Mouse (Mus musculus): ENCODE measurements around the gene Calr.
"Not testable (repeated sequence)": the region's sequence is repeated elsewhere in the genome, so short reads cannot be mapped to it uniquely, and the experiment has no call there.

The Calr gene

DNA sequence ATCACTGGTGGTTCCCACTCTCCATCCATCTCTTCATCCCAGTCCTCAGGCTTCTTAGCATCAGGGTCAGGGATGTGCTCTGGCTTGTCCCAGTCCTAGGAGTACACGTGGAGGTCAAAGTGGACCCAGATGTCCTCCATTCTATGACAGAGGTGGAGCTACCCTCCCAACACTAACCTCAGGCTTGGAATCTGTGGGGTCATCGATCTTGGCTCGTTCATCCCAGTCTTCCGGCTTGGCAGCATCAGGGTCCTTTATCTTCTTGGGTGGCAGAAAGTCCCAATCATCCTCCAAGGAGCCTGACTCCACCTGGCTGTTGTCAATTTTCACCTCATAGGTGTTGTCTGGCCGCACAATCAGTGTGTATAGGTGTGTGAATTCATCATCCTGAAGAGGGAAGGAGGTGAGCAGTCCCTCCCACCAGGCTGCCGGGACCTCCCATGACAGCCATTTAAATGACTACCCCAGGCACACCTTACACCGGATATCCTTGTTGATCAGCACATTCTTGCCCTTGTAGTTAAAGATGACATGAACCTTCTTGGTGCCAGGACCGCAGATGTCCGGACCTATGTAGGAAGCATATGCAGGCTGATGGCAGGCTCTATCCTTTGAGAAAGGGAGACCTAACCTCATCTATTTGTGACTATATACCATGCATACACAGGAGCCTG, 2.2 kb downstream of the Calr start:
- in situ Hi-C loops (cut with MboI), result no loop called here

- in situ Hi-C loops (cut with MboI), result no loop called here
Measured at GRCm38 (mm10) chr8:84841514-84841913, 5.2 kb downstream of the Calr start.

DNA sequence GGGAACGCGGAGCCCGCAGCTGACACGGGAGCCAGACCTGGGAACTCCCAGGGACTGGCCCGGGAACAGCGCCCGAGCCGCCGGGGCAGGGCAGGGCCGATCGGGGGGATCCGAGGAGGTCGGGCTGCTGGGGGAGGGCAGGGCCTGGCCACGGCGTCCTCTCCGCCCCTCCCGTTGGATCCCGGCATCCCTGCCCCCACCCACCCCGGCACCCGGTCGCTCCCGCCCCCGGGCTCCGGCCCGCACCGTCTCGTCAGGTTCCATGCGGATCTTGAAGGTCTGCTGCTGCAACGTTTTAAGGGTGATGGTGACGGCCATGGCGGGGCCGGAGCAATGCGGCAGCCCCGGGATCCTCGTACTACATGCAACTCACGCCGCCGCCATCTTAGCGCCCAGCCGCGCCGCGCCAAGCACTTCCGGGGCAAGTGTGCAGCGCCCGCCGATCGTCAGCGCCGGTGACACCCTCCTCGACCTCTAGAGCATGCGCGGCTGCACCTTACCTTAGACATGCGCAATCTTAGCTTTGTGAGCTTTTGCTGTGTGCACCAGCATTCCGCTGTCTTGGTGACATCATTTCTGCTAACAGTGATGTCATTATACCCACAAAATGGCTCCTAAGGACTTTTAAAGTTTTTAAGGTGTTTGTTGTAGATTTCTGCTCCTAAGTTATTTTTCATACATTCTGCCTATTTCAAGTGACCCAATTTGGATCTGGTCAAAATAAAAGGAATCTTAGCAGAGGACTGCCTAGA, 6.3 kb downstream of the Calr start, which contains the start of gene Rad23a:
Rad23a (minus strand) TSS at position 418 of the 752 bp plus-strand sequence.
- in situ Hi-C loops (cut with MboI), result no loop called here

DNA sequence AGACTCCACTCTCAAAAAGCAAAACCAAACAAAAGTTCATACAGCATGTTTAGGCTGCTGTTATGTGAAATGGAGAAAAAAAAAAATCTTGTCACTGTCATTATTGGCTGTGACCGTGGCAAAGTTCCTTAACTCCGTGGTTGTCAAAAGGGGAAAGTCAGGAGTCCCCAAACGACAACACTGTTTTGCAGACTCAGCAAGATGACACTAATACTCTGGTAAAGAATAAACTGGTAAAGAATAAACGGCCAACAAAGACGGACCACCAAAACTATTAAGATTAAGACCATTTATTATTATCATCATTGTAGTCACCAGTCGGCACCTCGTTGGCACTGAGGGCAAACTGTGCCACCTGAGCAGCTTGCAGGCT, 6.9 kb downstream of the Calr start:
- in situ Hi-C loops (cut with MboI), result no loop called here

GRCm38 (mm10) chr8:84839411-84839810, 7.3 kb downstream of the Calr start:
- in situ Hi-C loops (cut with MboI), result no loop called here

- in situ Hi-C loops (cut with MboI), result no loop called here
Measured at GRCm38 (mm10) chr8:84838513-84838912, 8.2 kb downstream of the Calr start.

- in situ Hi-C loops (cut with MboI), result no loop called here
Measured at GRCm38 (mm10) chr8:84837912-84838470, 8.7 kb downstream of the Calr start.

DNA sequence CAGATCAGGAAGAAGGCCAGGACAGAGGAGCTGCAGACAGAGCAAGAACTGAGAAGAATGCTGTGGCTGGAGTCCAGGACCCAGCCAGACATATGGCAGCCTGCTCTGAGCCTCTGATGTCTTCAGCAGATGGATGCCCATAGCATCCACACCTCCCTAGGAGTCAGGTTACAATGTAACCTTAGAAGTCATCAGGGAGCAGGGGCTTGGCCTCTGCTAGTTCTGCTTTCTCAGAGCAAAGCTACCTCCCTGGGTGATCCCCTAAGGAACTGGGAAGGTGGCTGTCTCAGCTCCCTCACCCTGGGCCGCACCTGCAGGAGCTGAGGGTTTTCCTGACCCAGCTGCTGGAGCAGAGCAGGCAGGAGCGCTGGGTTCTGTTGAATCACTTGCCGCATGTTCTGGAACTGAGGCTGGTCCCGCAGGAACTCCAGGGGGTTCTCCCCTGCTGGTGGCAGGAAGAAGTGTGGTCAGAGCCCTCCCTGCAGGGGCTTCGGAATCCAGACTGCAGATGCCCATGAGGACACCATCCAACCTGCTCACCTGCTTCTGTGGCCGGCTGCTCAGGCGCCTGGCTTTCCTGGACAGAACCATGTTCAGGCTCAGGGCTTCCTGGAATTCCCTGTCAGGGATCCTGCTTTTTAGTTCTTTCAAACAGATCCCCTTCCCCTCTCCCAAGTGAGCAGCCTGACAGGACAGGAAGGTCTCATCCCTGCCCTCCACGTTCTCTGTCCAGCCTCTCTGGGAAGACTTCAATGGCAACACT, 9.4 kb downstream of the Calr start:
- in situ Hi-C loops (cut with MboI), result no loop called here

DNA sequence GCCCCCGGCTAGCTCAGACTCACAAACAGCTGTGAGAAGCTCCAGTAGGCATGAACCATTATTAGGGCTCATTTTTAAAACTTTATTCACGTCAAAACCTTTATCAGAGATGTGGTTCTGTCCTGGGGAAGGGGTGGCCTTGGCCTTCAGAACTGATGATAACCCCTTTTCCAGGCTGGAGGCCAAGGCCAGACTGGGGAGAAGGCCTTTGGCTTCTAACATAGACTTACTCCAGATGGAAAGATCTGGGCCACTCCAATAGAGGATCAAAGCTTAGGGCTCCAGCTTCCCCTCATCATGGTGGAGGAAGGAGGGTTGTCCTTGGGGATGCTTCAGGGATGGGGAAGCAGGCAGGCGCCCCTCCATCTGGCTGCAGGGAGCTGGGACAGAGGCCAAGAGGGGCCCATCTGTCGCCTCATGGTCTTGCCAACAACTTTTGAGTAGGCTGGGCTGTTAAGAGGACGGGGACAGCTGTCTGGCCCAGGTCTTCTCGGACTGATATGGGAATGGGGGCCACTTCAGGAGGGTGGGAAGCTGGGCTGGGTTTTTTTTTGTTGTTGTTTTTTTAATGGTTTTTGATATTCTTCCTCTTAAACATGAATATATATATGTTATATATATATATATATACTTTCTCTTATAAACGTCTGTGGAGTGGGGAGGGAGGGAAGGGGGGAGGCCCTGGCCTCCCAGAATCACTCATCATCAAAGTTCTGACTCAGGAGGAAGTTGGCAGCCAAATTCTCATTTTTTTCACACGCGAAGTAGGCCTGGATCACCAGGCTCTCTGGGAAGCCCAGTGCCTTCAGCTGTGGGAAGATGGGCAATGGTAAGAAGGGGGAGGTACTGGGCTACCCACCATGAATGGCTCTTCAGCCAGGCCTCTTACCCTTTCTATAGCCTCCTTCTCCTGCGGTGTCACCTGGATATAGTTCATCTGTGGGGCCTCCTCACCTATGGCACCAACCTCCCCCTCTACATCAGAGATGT, 11.6 kb downstream of the Calr start:
- in situ Hi-C loops (cut with MboI), result no loop called here

DNA sequence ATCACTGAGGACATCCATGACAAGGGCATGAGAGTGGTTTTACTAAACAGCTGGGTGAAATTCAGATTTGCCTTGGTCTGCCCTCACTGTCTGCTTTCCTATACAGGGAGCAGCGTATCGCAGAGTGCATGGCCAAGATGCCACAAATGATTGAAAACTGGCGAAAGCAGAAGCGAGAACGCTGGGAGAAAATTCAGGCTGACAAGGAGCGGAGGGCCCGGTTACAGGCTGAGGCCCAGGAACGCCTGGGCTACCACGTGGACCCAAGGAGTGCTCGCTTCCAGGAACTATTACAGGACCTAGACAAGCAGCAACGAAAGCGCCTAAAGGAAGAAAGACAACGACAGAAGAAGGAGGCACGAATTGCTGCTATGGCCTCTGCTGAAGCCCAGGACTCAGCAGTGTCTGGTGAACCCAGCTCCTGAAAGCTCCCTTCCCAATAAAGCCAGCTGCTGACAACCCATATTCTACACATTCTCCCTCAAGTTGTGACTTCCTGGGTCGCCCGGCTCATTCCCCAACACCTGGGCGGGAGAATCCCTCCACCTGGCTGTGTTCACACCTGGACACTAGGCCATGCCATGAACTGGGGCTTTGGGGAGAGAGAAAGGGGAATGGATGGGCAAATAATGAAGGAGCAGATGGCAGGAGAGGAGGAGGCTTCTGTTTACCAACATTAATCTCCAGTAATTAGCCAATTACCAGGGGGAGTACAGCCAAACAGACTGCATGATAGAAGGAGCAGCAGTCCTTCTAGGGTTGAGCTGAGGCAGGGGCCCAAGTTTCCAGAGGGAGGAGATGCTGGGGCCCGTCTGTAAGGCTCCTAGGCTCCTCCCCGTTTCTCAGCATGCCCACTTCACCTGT, 12.5 kb downstream of the Calr start:
- in situ Hi-C loops (cut with MboI), result no loop called here

GRCm38 (mm10) chr8:84832759-84833742, 13.7 kb downstream of the Calr start:
- in situ Hi-C loops (cut with MboI), result no loop called here

DNA sequence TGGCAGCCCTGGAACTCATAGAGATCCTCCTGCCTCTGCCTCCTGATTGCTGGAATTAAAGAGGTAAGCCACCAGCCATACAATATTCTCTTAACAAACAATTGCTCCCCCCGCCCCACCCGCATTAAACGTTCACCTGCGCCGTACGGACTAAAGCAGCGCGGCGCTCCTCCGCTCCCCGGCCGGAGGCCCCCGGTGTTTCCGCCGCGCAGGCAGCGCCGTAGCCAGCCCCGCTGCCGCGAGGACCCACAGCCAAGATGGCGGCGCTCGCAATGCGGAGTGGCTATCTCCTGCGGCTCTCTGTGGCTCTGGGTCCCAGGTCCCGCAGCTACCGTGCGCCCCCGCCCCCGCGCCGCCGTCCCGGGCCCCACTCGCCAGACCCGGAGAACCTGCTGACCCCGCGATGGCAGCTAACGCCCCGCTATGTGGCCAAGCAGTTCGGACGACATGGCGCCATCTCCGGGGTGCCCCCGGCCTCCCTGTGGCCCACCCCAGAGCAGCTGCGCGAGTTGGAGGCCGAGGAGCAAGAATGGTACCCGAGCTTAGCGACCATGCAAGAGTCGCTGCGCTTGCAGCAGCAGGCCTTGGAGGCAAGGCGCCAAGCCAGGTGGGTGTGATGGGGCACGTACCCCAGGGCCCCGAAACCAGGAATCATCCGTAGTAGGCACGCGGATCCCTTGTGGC, 14.6 kb downstream of the Calr start:
- in situ Hi-C loops (cut with MboI), result no loop called here

DNA sequence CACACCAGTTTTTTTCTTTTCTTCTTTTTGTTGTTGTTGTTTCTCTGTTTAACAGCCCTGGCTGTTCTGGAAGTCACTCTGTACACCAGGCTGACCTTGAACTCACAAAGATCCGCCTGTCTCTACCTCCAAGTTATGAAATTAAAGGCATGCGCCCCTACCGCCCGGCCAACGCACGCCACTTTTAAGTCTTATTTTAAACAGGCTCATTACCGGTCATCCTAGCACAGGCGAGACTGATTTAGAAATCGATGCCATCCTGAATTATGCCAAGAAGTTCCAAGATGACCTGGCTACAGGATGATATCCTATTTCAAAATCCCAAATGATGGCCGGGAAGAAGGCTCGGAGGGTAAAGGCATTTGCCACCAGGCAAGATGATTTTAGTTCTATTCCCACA, 15.2 kb downstream of the Calr start, which contains the start of gene Gadd45gip1:
Gadd45gip1 (plus strand) TSS at position 33 of the 400 bp plus-strand sequence.
- in situ Hi-C loops (cut with MboI), result no loop called here

- in situ Hi-C loops (cut with MboI), result not testable (repeated sequence)
Measured at GRCm38 (mm10) chr8:84826518-84826917, 20.2 kb downstream of the Calr start.

GRCm38 (mm10) chr8:84825636-84826035, 21.1 kb downstream of the Calr start:
- in situ Hi-C loops (cut with MboI), result no loop called here

GRCm38 (mm10) chr8:84823653-84824052, 23.1 kb downstream of the Calr start:
- in situ Hi-C loops (cut with MboI), result no loop called here

GRCm38 (mm10) chr8:84822723-84823122, 24.0 kb downstream of the Calr start, which contains the start of gene Dand5:
Dand5 (minus strand) TSS chr8:84822823.
- in situ Hi-C loops (cut with MboI), result no loop called here

- in situ Hi-C loops (cut with MboI), result no loop called here
Measured at GRCm38 (mm10) chr8:84816117-84816516, 30.6 kb downstream of the Calr start.
